ENCODE assay signal across 8 mouse cellular contexts in the genomic region with DNA sequence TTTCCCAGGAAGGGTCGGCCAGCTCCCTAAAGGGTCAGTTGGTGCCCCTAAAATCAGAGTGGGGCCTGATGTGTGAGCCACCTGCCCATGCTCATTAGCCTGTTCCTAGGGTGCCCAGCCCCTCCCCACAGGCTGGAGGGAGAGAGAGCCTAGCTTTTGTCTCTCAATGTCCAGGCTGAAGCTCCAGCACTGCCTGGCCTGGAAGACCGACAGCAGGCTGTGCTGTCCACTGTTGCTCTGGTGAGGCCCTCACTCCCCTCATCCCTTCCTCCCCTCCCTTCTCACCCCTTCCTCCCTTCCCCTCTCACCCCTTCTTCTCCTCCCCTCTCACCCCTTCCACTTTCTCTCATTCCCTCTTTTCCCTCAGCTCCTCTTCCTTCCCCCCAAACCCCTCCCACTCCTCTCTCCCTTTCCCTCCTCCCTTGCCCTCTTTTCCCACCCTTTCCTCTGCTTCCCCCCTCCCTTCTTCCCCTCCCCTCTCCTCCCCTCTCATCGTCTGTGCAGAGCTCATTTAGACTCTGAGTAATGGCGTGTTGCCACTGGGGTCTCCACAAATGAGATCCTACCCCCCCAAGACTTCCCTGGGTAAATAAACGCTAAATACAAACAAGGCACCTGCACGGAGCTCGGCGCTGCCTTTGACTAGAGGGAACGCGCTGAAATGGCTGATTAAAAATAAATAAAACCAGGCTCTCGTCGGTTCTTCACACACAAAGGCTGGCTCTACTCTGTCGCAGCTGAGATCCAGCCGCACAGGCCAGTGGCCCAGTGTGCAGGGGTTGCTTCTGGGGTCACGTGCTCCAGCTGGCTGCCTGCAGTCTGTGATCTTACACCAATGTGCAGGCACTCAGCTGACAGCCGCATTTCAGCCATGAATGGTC. TPM values are rescaled to one million over a fixed set of nuclear protein-coding genes. Genes with fewer than 3 reads are reported as not detected.
DNase-seq lines count a peak whose midpoint lies in the region; ATAC-seq and TF ChIP-seq lines count a peak whose summit lies in the region.

No protein-coding gene starts in this region.

- no peak overlapping the region for H3K4me3 ChIP-seq in MEL (ENCODE audit: control insufficient read depth in 1 of 2, insufficient read depth in 1 of 2, low read depth in 2 of 2, low read length in 2 of 2)
- H3K4me3 ChIP-seq in embryonic facial prominence, embryonic 12.5 days = no peak overlapping the region
- H3K4me3 ChIP-seq in heart, embryonic 12.5 days = no peak overlapping the region
- no peak overlapping the region for H3K4me3 ChIP-seq in kidney, adult 2 months (ENCODE audit: insufficient read depth, low read depth, low read length)
- no peak overlapping the region for H3K4me3 ChIP-seq in lung, adult 2 months (replicated peaks; ENCODE audit: extremely low read depth, low read depth, low read length)

- TF ChIP-seq CTCF in MEL (IDR thresholded peaks at IDR 0.05 in 2 of 3, conservative IDR thresholded peaks at IDR 0.05 in 1 of 3; ENCODE audit: control insufficient read depth in 1 of 3, insufficient read depth in 1 of 3, low read depth in 2 of 3, low read length in 3 of 3, poor library complexity in 1 of 3, severe bottlenecking in 1 of 3) = no peak
- no peak for TF ChIP-seq CTCF in kidney, adult 2 months (conservative IDR thresholded peaks at IDR 0.05; ENCODE audit: insufficient read depth, insufficient read length, low read depth, low read length)
- TF ChIP-seq CTCF in lung, adult 2 months (IDR thresholded peaks at IDR 0.05; ENCODE audit: insufficient read depth, low read length) = no peak

- H3K9ac ChIP-seq in MEL (ENCODE audit: control insufficient read depth, low read depth, low read length, poor library complexity, severe bottlenecking) = no peak overlapping the region
- H3K9ac ChIP-seq in embryonic facial prominence, embryonic 12.5 days = peak overlapping the region; percentile 27; the same call in 1 of the 2 replicates
- H3K9ac ChIP-seq in heart, embryonic 12.5 days = peak overlapping the region; percentile 40; the same call in 1 of the 2 replicates

- TF ChIP-seq RAD21 in MEL (IDR thresholded peaks at IDR 0.05; ENCODE audit: low read depth, low read length) = no peak

- 13% methylated on average over 16 of the region's 16 CpGs for WGBS in embryonic facial prominence, embryonic 12.5 days
- WGBS in heart, embryonic 12.5 days = 43% methylated on average over 16 of the region's 16 CpGs
- WGBS in kidney, adult 2 months = 24% methylated on average over 16 of the region's 16 CpGs
- WGBS in lung, adult 2 months = 22% methylated on average over 16 of the region's 16 CpGs

- DNase-seq in MEL (ENCODE audit: low read depth, low spot score) = no peak
- DNase-seq in kidney, adult 2 months = peak; percentile 59
- DNase-seq in lung, adult 2 months = peak; percentile 19
- peak; percentile 71 for DNase-seq in retina, embryonic 14.5 days (ENCODE audit: low spot score)
- DNase-seq in testis, postnatal 10 days (ENCODE audit: low spot score) = no peak

- peak overlapping the region; percentile 21 for H3K4me2 ChIP-seq in embryonic facial prominence, embryonic 12.5 days (replicated peaks)
- H3K4me2 ChIP-seq in heart, embryonic 12.5 days = peak overlapping the region; percentile 36; the same call in 1 of the 2 replicates

- H3K27me3 ChIP-seq in MEL (ENCODE audit: control insufficient read depth in 1 of 2, insufficient read depth in 2 of 2, low read length in 2 of 2) = peaks cover 0 to 7% of the 10 kb centered on the region in 2 experiments; a peak in 2 of 4 replicates
- H3K27me3 ChIP-seq in embryonic facial prominence, embryonic 12.5 days = no peaks in the 10 kb centered on the region
- peaks cover 33% of the 10 kb centered on the region for H3K27me3 ChIP-seq in heart, embryonic 12.5 days (replicated peaks)
- no peaks in the 10 kb centered on the region for H3K27me3 ChIP-seq in kidney, adult 2 months (replicated peaks; ENCODE audit: control insufficient read depth, insufficient read depth, low read length)

- no peaks in the 10 kb centered on the region for H3K36me3 ChIP-seq in MEL (ENCODE audit: control insufficient read depth in 1 of 2, insufficient read depth in 2 of 2, low read length in 2 of 2)
- no peaks in the 10 kb centered on the region for H3K36me3 ChIP-seq in embryonic facial prominence, embryonic 12.5 days
- H3K36me3 ChIP-seq in heart, embryonic 12.5 days = no peaks in the 10 kb centered on the region
- no peaks in the 10 kb centered on the region for H3K36me3 ChIP-seq in kidney, adult 2 months (ENCODE audit: control insufficient read depth, insufficient read depth, low read length)

- no peak for TF ChIP-seq POLR2A in MEL (IDR thresholded peaks at IDR 0.05; ENCODE audit: control insufficient read depth in 1 of 2, insufficient read depth in 1 of 2, low read depth in 1 of 2, low read length in 2 of 2, poor library complexity in 1 of 2)
- TF ChIP-seq POLR2A in kidney, adult 2 months (IDR thresholded peaks at IDR 0.05; ENCODE audit: low read depth, low read length) = no peak
- no peak for TF ChIP-seq POLR2A in lung, adult 2 months (IDR thresholded peaks at IDR 0.05; ENCODE audit: borderline replicate concordance, extremely low read depth, low read depth, low read length)

- H3K9me3 ChIP-seq in MEL (replicated peaks; ENCODE audit: insufficient read depth, low read length) = no peaks in the 10 kb centered on the region
- no peaks in the 10 kb centered on the region for H3K9me3 ChIP-seq in embryonic facial prominence, embryonic 12.5 days
- peaks cover 5% of the 10 kb centered on the region; the same call in 1 of the 2 replicates for H3K9me3 ChIP-seq in heart, embryonic 12.5 days (replicated peaks)

- H3K79me2 ChIP-seq in MEL (ENCODE audit: control insufficient read depth, insufficient read depth, low read length, poor library complexity) = no peaks in the 10 kb centered on the region

- ATAC-seq in embryonic facial prominence, embryonic 12.5 days (ENCODE audit: insufficient number of reproducible peaks, insufficient read depth, low FRiP score, low TSS enrichment) = peak; percentile 86
- no peak; the same call in 1 of the 2 replicates for ATAC-seq in heart, embryonic 12.5 days (ENCODE audit: insufficient number of reproducible peaks, low FRiP score)
- ATAC-seq in monocyte, adult 5-6 weeks (replicated peaks; ENCODE audit: insufficient number of reproducible peaks, low FRiP score, low TSS enrichment, poor library complexity, severe bottlenecking) = no peak

- H3K27ac ChIP-seq in MEL (ENCODE audit: control insufficient read depth, low read depth, low read length) = no peak overlapping the region
- H3K27ac ChIP-seq in embryonic facial prominence, embryonic 12.5 days = peak overlapping the region; percentile 76
- peak overlapping the region; percentile 20; the same call in 1 of the 2 replicates for H3K27ac ChIP-seq in heart, embryonic 12.5 days (ENCODE audit: poor library complexity, severe bottlenecking)
- H3K27ac ChIP-seq in kidney, adult 2 months (ENCODE audit: insufficient read depth, low read depth, low read length) = no peak overlapping the region

- no peaks in the 10 kb centered on the region for H3K4me1 ChIP-seq in MEL (ENCODE audit: control insufficient read depth in 1 of 2, insufficient read depth in 2 of 2, low read length in 2 of 2)
- H3K4me1 ChIP-seq in embryonic facial prominence, embryonic 12.5 days = peaks cover 42% of the 10 kb centered on the region
- peaks cover 4% of the 10 kb centered on the region; the same call in 1 of the 2 replicates for H3K4me1 ChIP-seq in heart, embryonic 12.5 days (replicated peaks)
- 0 out of 2 replicates have a peak, but pooled peaks cover 5% of the 10 kb centered on the region for H3K4me1 ChIP-seq in kidney, adult 2 months (ENCODE audit: control insufficient read depth, insufficient read depth, low read length)
- H3K4me1 ChIP-seq in lung, adult 2 months (ENCODE audit: control insufficient read depth, insufficient read depth, low read length) = no peaks in the 10 kb centered on the region

- no peak for TF ChIP-seq EP300 in MEL (IDR thresholded peaks at IDR 0.05; ENCODE audit: low read depth in 1 of 2, low read length in 2 of 2)

TF ChIP-seq in MEL, 35 proteins besides CTCF, POLR2A, EP300 and RAD21:
- no peak for TF ChIP-seq E2F4 (IDR thresholded peaks at IDR 0.05; ENCODE audit: borderline replicate concordance, low read depth, low read length)
- no peak for TF ChIP-seq MYB (IDR thresholded peaks at IDR 0.05; ENCODE audit: low read depth, low read length)
- TF ChIP-seq MAZ (IDR thresholded peaks at IDR 0.05; ENCODE audit: low read depth, low read length) = no peak
- no peak for TF ChIP-seq ZMIZ1 (IDR thresholded peaks at IDR 0.05; ENCODE audit: low read depth, low read length)
- TF ChIP-seq USF1 (IDR thresholded peaks at IDR 0.05; ENCODE audit: low read depth, low read length) = 0 out of 2 replicates have a peak, but pooled peaks have one; percentile 29
- no peak for TF ChIP-seq ETS1 (IDR thresholded peaks at IDR 0.05; ENCODE audit: low read depth, low read length)
- no peak for TF ChIP-seq USF2 (IDR thresholded peaks at IDR 0.05; ENCODE audit: borderline replicate concordance in 1 of 2, insufficient read depth in 1 of 2, low read depth in 1 of 2, low read length in 2 of 2)
- no peak for TF ChIP-seq MYC (IDR thresholded peaks at IDR 0.05; ENCODE audit: low read depth, low read length)
- no peak for TF ChIP-seq TBP (IDR thresholded peaks at IDR 0.05; ENCODE audit: low read depth, low read length)
TF ChIP-seq in MEL: peak in this region for 1.

RNA-seq across cellular contexts. Expression of a gene that starts 13.3 kb away (rescaled TPM):
- total RNA-seq in MEL (2012; rRNA removed) = not detected in 2 replicates
- under 1 TPM in 1 of 2 experiments, not detected in 1; 0.06 TPM for polyA plus RNA-seq in MEL (2012; ENCODE audit: insufficient read depth in 1 of 2, insufficient read length in 2 of 2, low read depth in 1 of 2, low replicate concordance in 2 of 2, missing spikeins in 1 of 2)
- not detected in 2 replicates for polyA plus RNA-seq in embryonic facial prominence, embryonic 12.5 days (2016; fragmentation: Nextera tagmentation; extraction: Ambion mirVana)
- not detected in 2 replicates for polyA plus RNA-seq in heart, embryonic 12.5 days (2016; fragmentation: Nextera tagmentation; extraction: Ambion mirVana)
- 0.05 TPM in 1 of 2 replicates, not detected in the other for polyA plus RNA-seq in kidney, adult 2 months (2012; rRNA removed)
- polyA plus RNA-seq in lung, adult 2 months (2012; rRNA removed) = not detected in 2 replicates
- total RNA-seq in monocyte, adult 5-6 weeks (2017) = not detected in 3 replicates

Comparison
In these comparisons a context has a peak if more than half of its experiments do, and no peak if none do; other contexts are left out.
1. DNase-seq: peak in kidney, adult 2 months (single experiment), lung, adult 2 months (single experiment) and retina, embryonic 14.5 days (single experiment); none in MEL (single experiment) and testis, postnatal 10 days (single experiment).
2. H3K27ac ChIP-seq: peak in embryonic facial prominence, embryonic 12.5 days (single experiment) and heart, embryonic 12.5 days (single experiment); none in MEL (single experiment) and kidney, adult 2 months (single experiment).